Mouse (Mus musculus): ENCODE results near the gene Slx4.

GRCm38 (mm10) chr16:4029371-4029841 lies 25.8 kb upstream of the Slx4 start:
- TF ChIP-seq POLR2A (IDR thresholded peaks at IDR 0.05; ENCODE audit: borderline replicate concordance, insufficient read depth, low read length), result no peak
- no peak for TF ChIP-seq CTCF (IDR thresholded peaks at IDR 0.05; ENCODE audit: borderline replicate concordance, insufficient read depth, low read depth, low read length)

Measured in cerebellum, adult 2 months (tissue).